Mouse (Mus musculus) skeletal muscle tissue, adult 2 months (tissue): Measurements from ENCODE around the gene Bglap3.

Experiments
- DNase-seq: peaks from one replicate; pipeline ENCODE4 v3.0.0-alpha.2; 2012; ENCODE audit warnings: low read depth, low spot score

The Bglap3 gene

GRCm38 (mm10) chr3:88336058-88337013, 36.2 kb downstream of the Bglap3 start, which contains the start of the genes Tmem79 and Smg5:
Gene Tmem79, minus strand, starts transcription at chr3:88336148.
Gene Smg5, plus strand, starts transcription at chr3:88336260.
- peak; percentile 98 for DNase-seq

- peak; percentile 15 for DNase-seq
Measured at GRCm38 (mm10) chr3:88335436-88336053, 37.0 kb downstream of the Bglap3 start.

- DNase-seq: no peak
Measured at GRCm38 (mm10) chr3:88334902-88335435, 37.6 kb downstream of the Bglap3 start.

- DNase-seq: no peak
Measured at GRCm38 (mm10) chr3:88334029-88334658, 38.4 kb downstream of the Bglap3 start.

DNA sequence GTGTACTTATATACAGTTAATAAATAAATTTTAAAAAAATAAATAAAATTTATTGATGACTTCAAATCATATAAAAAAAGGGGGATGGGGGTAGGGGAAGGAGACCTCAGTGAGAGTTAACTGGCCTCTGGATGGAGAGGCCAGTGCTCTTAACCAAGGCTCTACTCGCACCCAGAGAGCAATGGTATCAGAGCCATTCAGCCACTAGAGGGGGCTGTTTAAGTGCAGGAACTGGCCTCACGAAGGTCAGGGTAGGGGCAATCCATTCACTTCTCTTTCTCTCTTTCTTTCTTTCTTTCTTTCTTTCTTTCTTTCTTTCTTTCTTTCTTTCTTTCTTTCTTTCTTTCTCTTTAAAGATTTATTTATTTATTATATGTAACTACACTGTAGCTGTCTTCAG, 41.3 kb downstream of the Bglap3 start:
- DNase-seq: no peak

DNA sequence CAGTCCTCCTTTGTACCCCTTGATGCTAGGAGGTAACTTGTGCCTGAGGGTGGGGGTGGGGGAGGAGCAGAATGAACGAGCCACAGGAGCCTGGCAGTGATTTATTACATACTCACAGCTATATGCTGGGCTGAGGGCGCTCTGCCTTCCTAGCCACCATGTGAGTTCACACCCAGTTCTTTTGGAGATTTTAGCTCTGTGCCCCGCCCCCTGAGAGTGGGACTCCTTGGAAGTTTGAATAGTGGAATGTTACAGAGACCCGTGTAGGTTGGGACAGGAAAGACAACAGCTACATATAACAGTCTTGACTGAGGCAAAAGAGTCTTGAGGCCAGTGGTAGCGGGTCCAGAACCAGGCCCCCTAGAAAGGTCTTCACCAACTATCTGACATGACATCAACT, 43.6 kb downstream of the Bglap3 start:
- no peak for DNase-seq

GRCm38 (mm10) chr3:88324951-88325405, 47.6 kb downstream of the Bglap3 start, which contains the start of gene Glmp:
Gene Glmp, plus strand, starts transcription at chr3:88325023.
- peak; percentile 65 for DNase-seq
